Mouse (Mus musculus): ENCODE measurements around the gene AI593442.

AI593442 gene

DNA sequence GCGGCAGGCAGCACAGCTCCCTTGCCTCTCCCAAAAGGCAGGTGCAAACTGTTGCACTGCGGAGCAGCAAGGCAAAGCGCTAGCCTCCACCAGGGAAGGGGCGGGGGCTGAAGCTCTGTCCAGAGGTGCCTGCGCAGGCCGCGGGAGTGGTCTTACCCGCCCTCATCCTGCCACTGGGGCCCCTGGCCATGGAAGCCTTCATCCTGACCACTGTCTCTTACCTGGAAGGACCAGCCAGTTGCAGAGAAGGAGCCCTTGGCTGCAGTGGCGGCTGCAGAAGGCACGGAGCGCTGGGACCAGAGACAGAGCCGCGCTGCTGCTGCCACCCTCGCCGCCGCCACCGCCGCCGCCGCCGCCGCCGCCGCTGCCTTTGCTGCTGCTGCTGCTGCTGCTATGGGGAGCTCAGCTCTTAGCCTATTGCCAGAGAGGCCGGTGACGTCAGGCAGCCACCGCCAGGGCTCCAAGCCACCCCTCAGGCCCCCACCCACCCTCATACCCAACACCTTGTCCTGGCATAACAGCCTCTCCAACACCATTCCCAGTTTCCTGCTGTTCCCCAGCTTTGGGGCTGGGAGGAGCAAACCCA lies at the start of gene AI593442:
TSS of gene AI593442 (minus strand) at position 419 of the 586 bp plus-strand sequence.
- no peak for DNase-seq (ENCODE audit: low spot score in 2 of 2)

DNA sequence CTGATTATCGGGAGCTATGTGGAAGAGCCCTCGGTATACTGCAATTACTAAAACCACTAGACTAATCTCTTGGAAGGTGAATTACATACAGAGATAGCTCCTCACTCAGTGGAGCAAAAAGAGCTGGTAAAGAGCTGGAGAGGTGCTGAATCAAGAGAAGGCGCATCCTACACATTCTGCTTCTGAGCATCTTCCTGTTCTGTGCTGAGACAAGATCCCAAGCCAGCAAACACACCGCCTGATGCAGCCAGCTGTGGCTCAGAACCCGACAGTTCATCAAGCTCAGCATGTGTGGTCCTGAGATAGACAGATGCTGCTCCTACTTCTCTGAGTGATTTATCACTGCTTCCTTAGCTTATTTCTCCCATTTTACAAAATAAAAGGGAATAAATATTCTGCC lies 49.2 kb upstream of the AI593442 start:
- DNase-seq (ENCODE audit: low spot score in 2 of 2): no peak

DNA sequence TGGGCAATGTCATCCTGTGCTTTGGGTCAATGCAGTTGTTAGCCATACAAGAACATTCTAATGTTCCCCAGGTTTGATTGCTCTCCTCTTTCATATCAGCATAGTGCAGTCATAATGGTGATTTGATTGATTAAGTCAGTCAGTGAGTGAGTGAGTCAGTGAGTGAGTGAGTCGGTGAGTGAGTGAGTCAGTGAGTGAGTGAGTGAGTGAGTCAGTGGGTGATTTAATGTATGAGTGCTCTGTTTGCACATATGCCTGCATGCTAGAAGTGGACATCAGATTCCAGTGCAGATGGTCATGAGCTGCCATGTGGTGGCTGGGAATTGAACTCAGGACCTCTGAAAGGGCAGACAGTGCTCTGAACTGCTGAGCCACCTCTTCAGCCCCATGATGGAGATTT lies 43.0 kb upstream of the AI593442 start:
- DNase-seq (ENCODE audit: low spot score in 2 of 2): no peak

DNA sequence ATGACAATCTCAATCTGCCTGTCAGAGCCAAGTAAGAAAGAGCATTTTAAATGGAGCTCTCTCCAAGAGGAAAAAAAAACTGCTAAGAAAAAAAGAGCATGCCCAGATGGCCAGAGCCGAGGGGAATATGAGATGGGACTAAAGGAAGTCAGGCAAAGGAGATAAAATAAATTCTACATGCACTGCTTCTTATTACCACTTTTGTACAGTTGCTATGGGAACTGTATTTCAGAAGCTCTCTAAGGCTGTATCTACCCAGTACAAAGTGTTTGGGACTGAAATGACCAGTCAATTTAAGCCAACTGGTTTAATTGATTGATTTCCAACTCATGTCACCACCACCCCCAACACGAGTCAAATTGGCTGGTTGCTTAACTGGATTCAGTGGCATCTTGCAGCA lies 40.0 kb upstream of the AI593442 start:
- DNase-seq (ENCODE audit: low spot score in 2 of 2): no peak

DNA sequence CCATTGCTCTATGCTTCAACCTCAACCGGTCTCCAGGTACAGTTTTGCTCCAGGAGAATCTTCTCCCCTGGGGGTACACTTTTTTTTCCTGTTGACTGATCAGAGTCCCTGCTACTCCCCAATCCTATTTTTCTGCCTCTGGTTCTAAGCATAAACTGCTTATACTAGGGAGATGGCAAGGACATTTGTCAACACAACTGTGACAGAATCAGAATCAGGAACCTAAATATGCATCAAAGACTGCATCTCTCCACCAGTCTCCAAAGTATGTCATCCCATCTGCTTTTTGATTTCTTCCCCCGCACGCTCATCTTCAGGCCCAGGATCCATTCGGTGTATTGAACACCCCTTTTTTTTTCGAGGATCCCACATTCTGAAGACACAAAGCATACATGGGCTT lies 456 bp upstream of the AI593442 start:
- DNase-seq (ENCODE audit: low spot score in 2 of 2): no peak

DNA sequence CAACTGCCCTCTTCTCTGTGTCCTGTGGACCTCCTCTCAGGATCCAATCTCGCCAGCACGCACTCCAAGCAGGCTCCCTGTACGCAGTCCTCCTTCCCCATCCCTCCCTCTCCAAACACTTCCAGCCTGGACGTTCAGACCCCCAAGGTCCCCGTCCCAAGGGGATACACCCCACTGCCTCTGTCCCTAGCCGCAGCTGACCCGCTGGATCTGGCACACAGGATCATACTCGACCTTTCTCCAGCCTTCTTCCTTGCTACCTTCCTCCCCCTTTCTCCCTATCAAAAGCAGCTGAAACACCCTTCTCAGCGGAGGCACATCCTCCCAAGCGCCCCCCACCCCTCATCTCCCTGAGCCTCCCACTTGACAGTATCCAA lies 753 bp downstream of the AI593442 start:
- DNase-seq (ENCODE audit: low spot score in 2 of 2): no peak

DNA sequence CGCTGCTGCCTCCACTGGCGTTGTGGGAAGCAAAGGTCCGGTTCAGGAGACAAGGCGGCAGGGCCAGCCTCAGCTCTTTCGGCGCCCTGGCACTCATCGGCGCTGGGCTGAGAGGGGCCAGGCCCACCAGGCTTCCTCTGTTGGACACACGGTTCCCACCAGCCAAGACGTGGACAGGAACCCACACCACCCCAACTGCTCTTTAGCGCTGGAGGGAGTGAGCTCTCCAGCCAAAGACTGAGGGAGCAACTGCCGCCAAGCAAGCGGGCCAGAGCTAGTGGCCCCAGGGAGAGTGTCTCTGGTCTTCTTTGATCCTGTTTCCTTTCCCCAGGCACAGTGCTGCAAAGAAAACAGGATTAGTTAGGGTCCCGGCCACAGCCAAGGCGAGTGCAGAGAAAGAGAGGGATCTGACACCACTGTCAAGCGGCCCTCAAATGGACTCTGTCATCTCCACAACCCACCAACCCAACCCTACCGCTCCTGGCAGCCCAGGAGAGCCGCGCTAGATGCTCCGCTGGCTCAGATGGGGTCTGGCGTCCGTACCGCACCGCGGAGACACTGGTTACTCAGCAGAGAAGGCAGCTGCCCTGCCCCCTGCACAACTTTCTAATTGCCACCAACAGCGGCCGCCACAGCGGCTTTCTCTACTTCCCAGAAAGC lies 1.3 kb downstream of the AI593442 start:
- DNase-seq (ENCODE audit: low spot score in 2 of 2): no peak

DNA sequence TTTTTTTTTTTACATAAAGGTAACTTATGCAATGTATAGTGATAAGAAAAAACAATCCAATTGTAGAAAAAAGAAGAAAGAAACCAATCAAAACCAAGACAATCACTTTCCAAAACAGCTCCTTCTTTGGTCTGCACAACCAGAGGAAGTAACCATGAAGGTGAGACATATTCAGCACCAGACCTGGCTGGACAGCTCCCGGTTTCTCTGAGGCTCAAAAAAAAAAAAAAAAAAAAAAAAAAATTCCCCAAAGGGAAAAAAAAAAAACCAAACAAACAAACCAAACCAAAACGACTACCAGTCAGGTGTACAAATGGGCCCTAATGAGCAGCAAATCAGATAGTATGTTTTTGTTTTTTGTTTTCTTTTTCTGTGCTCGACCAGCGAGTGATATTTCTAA lies 3.0 kb downstream of the AI593442 start:
- no peak for DNase-seq (ENCODE audit: low spot score in 2 of 2)

DNA sequence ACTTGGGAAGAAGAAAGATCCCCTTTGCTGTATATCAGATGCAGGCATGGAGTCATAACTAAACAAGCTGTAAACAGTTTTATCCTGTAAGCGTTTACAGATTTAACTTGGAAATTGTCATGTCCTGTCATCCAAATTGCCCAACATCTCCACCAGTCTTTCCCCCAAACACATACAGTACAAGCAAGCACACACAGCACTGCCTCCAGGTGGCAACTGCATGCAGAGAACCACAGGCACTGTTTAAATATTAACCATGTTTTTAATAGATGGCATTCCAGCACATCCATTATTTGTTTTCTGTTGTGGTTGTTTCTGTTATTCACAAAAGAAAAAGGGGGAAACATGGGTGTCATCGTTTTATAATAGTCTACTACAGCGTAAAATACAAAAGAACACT lies 3.6 kb downstream of the AI593442 start:
- no peak for DNase-seq (ENCODE audit: low spot score in 2 of 2)

DNA sequence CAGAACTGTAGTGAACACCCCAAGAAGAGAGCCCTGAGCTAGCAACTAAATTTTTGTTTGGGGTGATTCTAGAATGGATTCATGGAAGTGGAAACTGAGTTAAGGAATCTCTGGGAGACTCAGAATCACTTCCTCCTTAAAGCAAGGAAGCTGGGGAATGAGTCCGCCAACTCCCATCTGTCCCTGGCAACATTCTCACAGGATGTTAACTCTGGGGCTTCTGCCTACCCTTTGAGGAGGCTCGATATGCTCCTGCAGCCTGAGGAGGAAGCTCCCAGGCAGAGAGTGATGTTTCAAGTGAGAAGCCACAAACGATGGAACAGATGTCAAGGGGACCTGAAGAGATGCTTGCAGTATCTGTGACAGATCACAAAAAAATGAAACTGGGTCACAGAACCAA lies 18.2 kb downstream of the AI593442 start:
- no peak for DNase-seq (ENCODE audit: low spot score in 2 of 2)

DNA sequence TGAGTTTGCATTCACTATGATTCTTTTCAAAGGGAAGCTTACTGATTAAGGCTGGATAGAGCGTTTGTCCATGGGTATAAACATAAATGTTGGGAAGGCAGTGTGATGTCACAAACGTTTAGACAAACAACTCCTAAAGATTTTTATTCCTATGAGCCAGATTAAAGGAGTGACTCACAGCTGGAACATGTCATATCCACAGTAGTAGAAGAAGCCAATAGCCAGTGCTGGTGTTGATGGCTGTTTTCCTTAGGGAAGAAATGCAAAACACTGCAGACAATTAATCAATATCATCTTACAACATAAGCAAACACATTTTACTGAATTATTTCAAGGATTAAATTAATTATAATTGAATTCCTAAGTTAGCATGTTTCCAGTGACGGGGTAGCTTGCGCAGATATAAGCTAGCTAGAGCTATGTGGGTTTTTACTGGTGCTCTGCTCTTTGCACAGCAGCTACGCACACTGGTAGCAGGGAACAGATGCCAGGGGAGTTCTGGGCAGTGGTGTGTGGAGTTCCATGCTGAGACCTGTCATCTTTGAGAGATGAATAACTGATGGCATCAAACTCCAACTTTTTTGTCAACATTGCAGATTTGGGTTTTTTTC lies 29.1 kb downstream of the AI593442 start:
- no peak for DNase-seq (ENCODE audit: low spot score in 2 of 2)

DNA sequence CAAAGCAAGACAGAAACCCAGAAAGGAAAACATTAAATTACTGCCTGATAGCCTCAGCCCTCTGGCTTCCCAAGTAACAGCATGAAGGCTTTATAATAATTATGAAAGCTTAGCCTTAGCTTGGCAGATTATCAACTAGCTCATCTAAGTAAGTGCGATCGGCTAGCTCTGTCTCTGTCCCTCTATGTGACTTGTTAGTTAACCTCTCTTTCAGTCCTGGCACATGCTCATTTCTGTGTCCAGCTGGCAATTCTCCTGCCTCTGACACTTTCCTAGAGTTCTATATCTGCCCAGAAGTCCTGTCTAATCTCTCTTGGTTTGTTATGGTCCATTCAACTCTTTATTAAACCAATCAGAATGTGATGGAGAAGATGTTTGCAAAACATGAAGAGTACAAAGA lies 34.3 kb downstream of the AI593442 start:
- DNase-seq (ENCODE audit: low spot score in 2 of 2): no peak

DNA sequence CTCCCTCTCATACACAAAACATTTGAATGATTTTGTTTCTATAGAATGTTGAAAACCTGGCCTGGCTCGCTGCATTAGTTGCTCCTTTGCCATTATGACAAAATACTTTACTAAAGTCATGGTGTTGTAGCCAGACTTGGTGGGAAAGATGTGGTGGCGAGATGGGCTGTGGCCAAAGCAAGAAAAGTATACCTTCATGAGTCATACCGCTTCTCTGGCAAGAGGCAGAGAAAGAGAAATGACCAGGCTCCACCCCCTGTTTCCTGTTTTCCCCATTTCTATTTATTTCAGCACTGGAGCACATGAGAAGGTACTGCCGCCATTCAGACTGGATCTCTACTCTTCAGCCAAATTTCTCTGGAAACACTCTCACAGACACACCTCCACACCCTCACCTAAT lies 35.0 kb downstream of the AI593442 start:
- no peak for DNase-seq (ENCODE audit: low spot score in 2 of 2)

DNA sequence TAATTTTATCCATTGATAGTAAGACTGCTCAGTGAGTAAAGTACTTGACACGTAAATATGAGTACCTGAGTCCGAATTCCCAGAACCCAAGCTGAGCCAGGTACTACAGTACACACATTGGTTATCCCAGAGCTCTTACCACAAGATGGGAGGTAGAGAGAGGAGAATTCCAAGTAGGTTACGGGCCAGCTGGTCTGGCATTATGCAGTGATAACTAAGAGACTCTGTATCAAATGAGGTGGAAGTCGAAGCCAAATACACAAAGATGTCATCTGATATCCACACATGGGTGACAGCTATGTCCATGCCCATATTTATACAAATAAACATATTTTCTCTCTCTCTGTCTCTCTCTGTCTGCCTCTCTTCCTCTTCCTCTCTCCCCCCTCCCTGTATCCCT lies 35.4 kb downstream of the AI593442 start:
- no peak for DNase-seq (ENCODE audit: low spot score in 2 of 2)

DNA sequence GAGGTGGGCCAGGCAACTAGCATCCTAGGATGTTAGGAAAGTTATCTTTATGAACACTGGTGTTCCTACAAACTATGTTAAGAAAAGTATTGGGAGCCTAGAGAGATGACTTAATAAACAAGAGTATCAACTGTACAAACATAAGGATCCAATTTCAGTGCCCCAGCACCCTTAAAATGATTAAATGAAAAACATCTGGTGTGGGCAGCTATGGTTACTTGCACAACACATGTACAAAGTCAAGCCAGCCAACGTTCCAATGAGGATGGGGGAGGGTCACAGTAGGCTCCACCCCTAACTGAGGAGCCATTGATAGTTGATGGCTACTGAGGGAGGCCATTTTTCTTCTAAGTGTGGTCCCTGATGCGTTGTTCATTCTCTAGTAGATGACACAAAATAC lies 43.6 kb downstream of the AI593442 start:
- no peak for DNase-seq (ENCODE audit: low spot score in 2 of 2)

DNA sequence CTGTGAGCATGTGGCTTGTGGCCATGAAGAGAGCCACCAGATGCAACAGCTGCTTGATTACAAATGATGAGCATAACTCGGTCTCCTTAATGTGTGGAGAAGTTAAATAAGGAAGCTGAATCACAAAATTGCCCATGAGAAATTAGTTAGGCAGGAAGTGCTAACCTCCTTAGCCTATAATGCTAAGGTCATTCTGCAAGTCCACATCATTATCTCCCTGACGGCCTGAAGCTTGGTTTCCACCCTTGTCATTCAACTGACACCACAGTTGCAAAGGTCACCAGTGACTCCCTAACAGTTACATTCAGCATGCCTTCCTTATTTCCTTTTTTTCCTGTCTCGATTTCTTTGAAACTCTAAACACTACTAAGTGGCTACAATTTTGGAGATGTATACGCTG lies 55.7 kb downstream of the AI593442 start:
- no peak for DNase-seq (ENCODE audit: low spot score in 2 of 2)
